Mouse (Mus musculus): ENCODE measurements at regions not wholly inside any gene's neighbourhood (a gene's known extent, or its start where the extent isn't known, plus 50 kb on each side); places are given as distances from the start of the nearest gene placed in this dataset.
"Not testable (repeated sequence)": the region's sequence is repeated elsewhere in the genome, so short reads cannot be mapped to it uniquely, and the experiment has no call there.

DNA sequence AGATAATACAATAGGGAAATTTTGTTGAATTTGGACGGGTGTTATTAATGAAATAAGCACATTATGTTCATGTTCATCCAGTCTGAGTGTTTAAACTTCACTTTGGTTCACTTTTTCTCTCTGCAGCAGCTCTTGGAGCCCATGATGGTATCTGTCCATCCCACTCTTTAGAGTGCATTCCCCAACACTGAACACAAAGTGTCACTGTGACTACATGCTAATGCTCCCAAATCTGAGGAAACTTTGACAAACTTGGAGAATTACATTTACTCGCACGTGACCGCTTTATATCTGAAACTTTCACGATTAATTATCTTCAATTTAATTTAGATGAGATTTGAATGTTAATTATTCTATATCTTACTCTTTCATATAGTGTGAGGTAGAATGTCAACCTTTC is 250.8 kb downstream of the Pou4f1 start:
- intact Hi-C loops (cut with DNase I; ENCODE audit: low total_unique reads): no loop called here
- DNase-seq: no peak

DNA sequence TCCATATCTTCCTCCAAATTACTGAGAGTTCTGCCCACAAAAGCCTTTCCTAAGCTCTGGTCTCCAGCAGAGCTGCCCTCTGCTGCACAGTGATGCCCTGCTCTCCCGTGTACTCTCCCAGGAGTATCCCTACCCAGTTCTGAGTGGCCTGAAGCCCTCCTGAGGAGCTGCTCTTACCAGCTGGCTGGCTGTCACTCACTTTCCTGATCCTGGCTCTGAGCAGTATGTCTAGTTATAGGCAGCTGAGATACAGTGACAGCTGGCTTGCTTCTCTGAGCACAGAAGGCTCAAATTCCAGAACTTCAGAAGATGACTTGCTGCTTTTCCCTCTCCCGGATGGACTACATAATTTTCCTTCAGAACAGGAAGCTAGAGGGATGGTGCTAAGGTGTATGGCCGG is 257.1 kb downstream of the Pou4f1 start:
- intact Hi-C loops (cut with DNase I; ENCODE audit: low total_unique reads): no loop called here
- peak; percentile 6 for DNase-seq

DNA sequence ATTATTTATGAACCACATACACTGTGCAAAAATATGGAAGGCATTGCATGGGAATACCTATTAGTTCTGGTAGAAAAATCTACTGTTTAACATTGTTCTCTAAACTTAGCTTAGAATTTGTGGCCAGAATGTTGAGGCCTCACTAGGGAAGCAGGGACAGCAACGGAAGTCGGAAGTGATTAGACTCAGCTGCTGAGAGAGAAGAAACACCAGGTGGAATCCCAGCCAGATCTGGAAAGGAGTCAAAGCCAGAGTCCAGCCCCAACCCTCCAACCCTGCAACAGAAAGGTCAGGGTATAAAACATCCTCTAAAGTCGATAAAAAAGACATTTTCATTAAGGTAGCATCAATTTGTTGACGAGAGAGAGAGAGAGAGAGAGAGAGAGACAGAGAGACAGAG is 258.9 kb downstream of the Pou4f1 start:
- no peak for DNase-seq

DNA sequence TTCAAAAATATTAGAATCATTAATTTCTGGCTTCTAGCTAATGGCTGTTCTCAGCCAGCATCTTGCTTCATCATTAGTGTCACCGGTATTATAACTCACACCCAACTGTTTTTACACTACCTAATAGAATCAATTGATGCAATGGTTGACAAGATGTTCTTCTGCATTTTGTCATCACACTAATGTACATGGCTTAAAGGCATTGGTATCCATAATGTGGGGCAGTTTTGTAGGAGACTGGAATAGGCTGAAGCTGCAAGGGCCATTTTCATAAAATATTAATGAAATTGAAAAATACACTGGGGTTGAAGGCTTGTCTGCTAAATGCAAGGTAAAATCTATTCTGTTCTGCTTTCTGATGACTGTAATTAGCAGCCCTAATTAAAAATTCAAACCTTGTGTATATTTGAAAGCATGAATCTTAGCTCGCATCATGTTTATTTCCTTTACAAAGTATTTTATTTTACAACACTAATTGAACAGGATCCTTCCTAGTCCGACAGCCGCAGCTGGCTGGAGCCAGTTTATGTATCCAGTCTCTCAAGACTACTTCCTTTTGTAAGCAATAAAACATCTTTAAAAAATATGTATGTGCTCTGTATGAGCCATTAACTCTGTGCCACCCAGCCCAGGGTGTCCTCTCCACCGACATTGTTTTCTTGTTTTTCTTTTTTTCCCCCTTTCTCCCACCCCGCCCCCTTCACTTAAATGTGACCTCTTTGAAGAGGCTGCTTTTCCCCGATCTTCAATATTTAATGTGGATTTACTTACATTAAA is 259.6 kb downstream of the Pou4f1 start:
- DNase-seq: no peak
- intact Hi-C loops (cut with DNase I; ENCODE audit: low total_unique reads): no loop called here

More for the DNA sequence above, 258.9 kb downstream of the Pou4f1 start:
- intact Hi-C loops (cut with DNase I; ENCODE audit: low total_unique reads): no loop called here

DNA sequence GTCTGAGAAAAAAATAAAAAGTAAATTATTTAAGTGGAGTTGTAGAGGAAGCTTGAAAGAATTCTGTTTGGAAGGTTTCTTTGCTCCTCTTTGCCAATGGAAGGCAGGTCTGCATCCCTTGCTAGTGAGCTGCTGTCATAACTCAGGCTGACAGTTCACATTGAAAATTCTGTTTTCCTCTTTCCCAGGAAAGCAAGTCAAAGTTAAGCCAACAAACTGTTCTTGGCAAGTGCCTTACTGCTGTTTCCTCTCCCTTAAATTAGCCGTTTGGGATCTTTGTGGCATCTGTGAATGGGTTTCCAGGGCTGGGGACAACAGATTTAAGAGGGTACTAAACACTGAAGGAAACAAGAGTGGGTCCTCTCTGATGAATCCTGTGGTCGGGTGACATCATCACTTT is 261.2 kb downstream of the Pou4f1 start:
- intact Hi-C loops (cut with DNase I; ENCODE audit: low total_unique reads): no loop called here
- DNase-seq: no peak

DNA sequence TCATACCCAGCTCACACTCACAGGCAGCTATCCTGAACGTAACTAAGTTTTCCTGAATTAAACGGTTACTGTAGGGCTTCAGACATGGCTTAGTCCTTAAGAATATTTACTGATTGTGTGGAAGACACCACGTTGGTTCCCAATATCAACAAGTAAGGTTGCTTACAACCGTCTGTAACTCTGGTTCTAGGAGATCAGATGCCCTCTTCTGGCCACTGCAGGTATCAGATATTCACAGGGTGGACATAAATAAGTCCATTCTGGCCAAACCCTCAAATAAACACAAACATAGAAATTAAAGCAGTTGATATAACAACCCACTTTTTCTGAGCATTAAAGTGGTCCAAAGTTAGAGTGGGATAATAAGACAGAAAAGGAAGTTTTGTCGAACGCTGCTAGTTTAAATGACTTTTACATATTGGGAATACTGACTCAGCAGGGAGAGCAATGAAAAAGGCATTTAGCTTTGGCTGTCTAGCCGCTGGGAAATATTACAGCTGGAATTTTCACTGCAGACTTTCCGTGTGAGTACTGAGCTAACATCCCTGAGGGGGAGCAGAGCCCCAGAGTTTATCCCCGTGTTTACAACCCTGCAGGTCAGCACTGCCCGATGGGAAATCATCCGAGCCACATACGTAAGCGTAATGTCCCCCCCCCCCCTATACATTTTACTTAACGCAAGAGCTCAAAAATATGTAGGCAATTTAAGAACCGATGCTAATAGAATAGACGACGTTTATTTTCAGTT is 264.4 kb downstream of the Pou4f1 start:
- intact Hi-C loops (cut with DNase I; ENCODE audit: low total_unique reads): no loop called here
- DNase-seq: no peak

DNA sequence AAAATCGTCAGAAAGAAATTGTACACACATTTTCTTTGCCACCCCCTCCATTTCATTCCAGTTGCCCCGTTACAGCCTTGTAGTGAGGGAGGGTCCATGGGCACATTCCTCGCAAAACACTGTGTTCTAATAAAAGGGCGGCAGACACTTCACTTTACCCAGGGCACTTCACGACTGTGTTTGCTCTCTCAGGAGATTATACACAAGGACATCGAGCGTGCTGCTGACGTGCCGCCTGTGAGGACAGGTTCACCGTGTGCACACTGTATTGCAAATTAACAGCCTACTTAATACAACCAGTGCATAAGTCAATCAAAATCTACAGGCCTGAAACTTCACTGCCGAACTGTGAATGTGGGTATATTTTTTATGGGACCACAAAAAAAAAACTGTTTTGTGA is 274.6 kb downstream of the Pou4f1 start:
- intact Hi-C loops (cut with DNase I; ENCODE audit: low total_unique reads): no loop called here
- DNase-seq: no peak

DNA sequence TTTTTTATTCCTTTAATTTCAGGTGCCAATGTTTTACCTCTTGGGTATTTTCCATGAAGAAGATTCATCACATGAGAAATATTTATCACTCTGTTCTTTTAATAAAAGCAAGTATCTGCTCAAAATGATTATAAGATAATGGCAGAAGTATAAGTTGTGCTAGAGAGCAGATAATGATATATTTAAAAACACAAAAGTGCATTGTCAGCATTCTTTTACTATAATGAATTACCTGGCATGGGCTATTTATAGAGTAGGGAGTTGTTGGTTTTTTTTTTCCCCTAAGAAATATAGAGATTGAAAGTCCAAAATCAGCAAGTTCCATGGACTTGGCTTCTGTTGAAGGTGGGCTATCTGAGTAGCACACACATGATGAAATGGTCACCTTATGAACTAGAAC is 292.7 kb downstream of the Pou4f1 start:
- no peak for DNase-seq
- intact Hi-C loops (cut with DNase I; ENCODE audit: low total_unique reads): no loop called here

DNA sequence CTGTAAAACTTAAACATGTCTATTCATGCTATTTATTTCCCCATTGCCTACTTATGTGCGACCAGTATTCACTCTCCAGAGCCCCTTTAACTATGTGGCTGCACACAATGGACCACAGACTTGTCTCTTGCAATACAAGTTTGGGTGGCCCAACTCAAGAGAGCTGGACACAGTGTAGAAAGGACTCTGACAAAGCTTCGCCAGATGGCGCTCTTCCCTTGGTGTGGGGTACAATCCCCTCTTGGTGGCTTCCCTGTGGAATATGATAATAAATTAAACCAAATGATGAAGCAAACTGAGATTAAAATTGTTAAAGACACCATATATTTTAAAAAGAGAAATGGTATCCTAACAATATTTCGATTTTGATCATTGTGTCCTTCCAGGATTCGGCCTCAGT is 302.6 kb upstream of the Ednrb start:
- DNase-seq: no peak
- intact Hi-C loops (cut with DNase I; ENCODE audit: low total_unique reads): loop anchor here (10.0 kb wide), 1 partner anchor 668 kb away; no protein-coding TSS in a partner anchor

DNA sequence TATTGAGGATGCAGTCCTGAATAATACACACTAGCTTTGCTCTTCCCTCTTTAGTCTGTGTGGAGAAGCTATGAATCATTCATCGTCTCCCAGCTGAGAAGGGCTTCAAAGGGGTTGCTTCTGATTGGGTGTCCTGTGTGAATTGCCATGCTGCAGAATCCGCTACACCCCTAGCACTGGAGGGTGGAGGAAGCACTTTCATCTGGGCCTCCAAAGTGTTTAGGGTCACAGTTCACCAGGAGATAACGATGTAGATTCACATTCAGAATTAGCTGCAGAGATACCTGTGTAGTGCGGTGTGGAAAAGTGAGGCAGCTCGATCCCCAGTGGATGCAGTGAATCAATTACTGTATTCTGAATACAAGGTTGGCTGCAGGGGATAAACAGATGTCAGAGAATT is 301.2 kb upstream of the Ednrb start:
- intact Hi-C loops (cut with DNase I; ENCODE audit: low total_unique reads): loop anchor here (10.0 kb wide), 1 partner anchor 669 kb away; no protein-coding TSS in a partner anchor
- DNase-seq: no peak

DNA sequence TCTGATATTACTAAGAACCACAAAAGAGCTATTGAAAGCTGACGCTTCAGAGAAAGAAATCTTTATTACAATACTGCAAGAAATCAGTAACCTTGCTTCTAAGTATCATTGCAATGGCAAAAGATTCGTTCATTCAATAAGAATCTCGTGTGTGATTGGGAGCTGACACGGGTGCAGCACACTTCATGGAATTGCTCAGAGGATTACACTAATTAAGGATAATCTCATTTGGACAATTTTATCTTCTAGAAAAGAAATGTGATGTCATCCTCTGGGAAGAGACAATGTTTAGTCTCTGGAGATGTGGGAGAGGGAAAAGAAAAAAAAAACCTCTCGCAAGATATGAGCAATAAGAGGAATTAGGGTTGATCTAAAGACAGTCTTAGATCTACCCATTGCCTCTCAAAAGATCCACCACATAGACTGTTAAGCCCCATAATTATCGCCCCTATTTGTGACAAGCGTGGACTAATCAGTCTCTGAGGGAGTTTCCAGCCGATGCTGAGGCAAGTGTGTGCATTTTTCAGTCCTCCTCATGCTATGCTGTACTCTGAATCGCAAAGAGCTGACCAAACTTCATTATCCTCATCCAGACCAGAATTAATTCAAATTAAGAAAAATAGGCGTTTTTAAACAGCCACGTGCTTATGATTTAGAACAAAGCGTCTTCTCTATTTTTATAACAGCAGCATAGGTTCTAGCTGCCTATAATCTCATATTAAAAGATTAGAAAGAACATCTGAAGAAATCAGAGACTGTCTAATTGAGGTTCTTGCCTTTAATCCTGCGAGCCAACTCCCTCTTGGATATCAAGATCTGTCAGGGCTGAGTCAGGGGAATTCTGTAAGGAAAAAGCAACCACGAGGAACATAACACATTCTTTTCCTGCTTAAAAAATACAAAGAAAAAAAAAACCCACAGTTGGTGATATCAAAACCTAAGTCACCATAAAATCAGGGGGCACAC is 271.1 kb upstream of the Ednrb start:
- intact Hi-C loops (cut with DNase I; ENCODE audit: low total_unique reads): no loop called here
- no peak for DNase-seq

DNA sequence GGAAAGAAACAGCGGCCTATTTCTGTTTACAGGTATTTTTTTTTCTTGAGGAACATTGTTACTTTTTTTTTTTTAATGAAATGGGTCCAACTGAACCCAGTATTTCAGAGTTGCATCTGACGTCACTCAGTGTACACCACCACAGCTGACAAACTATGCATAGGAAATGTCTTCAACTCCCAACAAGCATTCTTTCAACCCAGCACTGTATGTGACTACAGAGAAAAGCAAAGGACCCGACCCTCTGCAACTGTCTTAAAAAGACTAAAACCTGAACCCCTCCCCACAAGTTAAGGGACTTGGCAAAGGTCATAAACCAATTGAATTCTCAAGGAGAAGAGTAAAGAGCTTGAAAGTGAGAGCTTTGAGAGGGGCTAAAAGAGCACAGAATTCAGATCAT is 270.0 kb upstream of the Ednrb start:
- intact Hi-C loops (cut with DNase I; ENCODE audit: low total_unique reads): no loop called here
- no peak for DNase-seq

DNA sequence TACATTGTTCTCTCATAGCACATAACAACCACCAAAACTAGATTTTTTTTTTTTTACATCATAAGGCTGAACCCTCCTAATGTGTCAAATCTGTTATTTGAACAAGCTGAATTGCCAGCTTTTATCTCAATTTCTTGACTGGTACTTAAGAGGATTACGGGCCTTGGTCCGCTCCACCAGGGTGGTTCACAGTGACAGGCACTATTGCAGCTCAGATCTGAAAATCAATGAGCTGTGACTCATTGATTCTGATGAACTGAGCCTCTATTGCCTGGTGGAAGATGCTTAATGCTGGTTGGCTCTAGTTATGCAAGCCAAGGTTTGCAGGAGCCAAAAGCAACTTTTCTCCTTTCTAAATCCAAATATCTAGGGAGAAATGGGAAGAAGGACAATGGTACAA is 269.2 kb upstream of the Ednrb start:
- no peak for DNase-seq
- intact Hi-C loops (cut with DNase I; ENCODE audit: low total_unique reads): no loop called here

DNA sequence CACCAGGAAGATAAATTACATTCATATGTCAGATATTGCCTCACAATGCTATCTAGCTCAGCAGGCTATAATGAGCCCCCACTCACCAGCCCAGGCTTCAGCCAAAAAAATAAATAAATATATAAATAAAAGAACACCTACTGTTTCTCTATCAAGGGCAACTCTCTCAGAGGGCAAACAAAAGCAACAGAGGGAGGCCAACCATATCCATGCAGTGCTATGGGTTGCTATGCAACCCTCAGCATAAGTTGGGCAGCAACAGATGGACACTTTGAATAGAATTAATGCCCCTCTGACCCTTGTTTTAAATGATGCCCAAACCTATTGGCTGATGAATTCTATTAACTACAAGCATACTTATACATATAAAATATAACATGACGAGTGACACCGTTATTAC is 242.2 kb upstream of the Ednrb start:
- intact Hi-C loops (cut with DNase I; ENCODE audit: low total_unique reads): no loop called here
- no peak for DNase-seq

DNA sequence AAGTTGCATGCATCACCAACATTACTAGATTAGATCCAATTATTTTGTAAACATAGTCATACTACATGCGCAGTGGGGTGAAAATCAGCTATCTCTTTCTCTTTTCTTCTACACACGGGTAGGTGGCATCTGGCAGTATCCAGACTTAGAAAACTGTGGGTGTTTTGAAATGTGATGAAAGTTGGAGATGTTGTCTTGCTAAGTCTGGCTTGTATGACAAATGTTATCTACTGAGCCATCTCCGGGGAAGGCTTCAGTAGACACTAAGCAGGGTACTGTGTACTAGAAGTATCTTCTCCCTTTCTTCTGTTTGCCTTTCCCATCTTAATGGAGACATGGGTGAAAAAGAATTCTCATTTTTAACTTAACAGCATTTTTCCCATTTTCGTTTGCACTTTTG is 220.0 kb upstream of the Ednrb start:
- intact Hi-C loops (cut with DNase I; ENCODE audit: low total_unique reads); DNase-seq: not testable (repeated sequence)

DNA sequence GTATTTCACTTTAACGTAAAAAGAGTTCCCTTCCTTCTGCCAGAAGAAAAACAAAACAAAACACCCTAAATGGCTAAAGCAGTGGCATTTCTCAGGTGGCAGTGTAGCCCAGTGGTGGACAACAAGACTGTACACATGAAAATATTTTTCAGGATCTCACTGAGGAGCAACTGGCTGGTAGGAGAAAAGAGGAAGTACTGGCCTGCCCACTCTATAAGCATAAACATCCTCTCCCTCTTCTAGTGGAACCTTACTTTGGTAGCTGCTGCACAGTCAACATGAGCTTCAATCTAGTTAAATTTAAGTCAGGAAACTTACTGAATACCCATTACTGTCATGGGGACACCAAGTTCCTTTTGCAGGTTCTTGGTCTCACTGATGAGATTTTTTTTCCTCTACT is 209.5 kb upstream of the Ednrb start:
- DNase-seq: no peak
- intact Hi-C loops (cut with DNase I; ENCODE audit: low total_unique reads): no loop called here

DNA sequence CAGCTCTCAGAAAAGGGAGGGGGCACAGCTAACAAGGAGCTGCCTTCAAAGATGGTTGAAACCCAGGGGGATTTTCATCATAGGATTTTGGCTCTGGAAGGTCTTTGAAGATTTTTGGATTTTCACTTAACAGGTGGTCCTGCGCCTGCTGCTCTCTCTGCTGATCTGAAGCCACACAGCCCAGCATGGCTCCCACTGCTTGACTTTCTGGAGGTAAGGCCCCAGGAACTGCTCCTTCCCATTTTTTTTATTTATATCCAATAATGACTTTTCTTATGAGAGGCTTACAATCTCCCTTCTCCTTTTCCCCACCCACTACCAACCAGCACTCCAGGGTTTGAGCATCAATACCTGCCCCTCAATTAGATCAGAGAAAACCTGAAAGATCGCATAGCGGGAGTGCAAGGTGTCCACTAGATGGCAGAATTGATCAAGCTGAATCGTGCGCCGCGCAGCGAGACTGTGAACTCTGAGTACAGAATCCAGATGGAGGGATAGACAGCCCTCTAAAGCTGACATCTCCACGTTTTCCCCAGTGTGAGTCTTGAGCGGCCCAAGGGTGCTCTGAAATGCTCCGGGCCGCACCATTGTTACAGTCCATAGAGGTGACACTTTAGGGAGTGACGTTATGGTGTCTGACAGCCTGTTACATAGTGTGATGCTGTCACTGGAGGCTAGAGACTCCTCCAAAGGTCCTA is 194.6 kb upstream of the Ednrb start:
- DNase-seq: peak; percentile 36
- intact Hi-C loops (cut with DNase I; ENCODE audit: low total_unique reads): loop anchor here (10.0 kb wide), 2 partner anchors 324 to 776 kb away; no protein-coding TSS in a partner anchor

DNA sequence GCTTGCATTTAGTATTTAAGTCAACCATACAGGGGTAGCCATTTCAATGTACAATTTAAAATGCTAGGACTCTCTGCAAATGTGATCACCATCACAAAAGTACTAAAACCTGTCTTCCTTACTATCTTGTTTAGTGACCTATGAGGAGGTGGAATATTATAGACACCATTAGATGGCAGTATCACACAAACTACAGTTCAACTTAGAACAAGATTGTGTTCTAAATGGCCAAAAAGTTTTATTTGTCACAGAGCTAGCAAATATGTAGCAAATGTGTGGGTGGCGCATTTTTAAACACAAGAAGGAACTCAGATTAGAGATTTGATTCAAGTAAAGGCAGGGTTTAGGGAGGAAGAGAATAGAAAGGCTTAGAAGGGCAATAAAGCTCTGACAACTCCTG is 189.4 kb upstream of the Ednrb start:
- intact Hi-C loops (cut with DNase I; ENCODE audit: low total_unique reads): loop anchor here (10.0 kb wide), 2 partner anchors 319 to 781 kb away; no protein-coding TSS in a partner anchor
- no peak for DNase-seq

DNA sequence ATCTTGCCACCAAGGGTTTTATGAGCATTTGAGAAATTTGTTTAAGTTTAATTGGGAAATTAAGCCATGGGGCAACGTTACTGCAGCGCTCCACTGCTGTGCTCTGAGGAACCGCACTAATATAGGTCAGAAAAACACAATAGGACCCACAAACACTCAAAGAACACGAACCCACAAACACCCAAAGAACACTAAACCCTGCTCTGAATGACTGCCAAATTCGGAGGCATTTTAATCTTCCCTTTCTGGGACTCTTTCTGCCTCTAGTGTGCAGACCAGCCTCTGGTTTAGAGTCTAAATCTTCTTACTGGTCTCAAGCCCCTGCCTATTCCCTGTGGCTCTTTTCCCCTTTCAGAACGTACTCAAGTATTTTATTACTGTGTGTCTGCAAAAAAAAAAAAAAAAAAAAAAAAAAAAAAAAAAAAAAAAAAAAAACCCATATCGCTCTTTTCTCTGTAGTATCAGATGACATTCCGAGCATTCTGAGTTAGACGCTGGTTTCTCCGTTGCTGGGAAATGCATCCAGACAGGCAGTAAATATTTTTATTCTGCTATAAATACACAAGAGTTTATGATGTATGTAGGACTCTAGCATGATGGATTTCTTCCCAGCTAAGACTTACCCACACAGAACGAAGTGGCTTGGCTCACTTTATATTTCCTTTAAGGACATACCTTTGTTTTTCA is 186.7 kb upstream of the Ednrb start:
- DNase-seq: no peak
- intact Hi-C loops (cut with DNase I; ENCODE audit: low total_unique reads): loop anchor here (10.0 kb wide), 2 partner anchors 316 to 784 kb away; no protein-coding TSS in a partner anchor

Data from gastrocnemius, postnatal 14 days (tissue).